Mouse (Mus musculus) embryonic facial prominence, embryonic 10.5 days (tissue): ENCODE results near the gene Vwa2. TPM values are rescaled to one million over a fixed set of nuclear protein-coding genes. Genes with fewer than 3 reads are reported as not detected.
A peak's percentile ranks its signal among the peaks of the same experiment; 100 is the strongest.

ENCODE experiments used
- DNase-seq: peaks from one replicate; pipeline ENCODE4 v3.0.0-alpha.2; 2017; ENCODE audit warnings: low spot score
- H3K27ac ChIP-seq: fragments of 300-500 bp; sonication (generic); replicated peaks from 2 replicates; pipeline ENCODE4 v1.5.1; 2016; ENCODE audit warnings: mild to moderate bottlenecking
- H3K27me3 ChIP-seq: fragments of 300-500 bp; sonication (generic); replicated peaks from 2 replicates; pipeline ENCODE4 v1.6.1; 2016; ENCODE audit warnings: low read depth, mild to moderate bottlenecking; ENCODE audit not compliant: poor library complexity, severe bottlenecking
- H3K36me3 ChIP-seq: fragments of 300-500 bp; sonication (generic); replicated peaks from 2 replicates; pipeline ENCODE4 v1.6.1; 2016; ENCODE audit warnings: mild to moderate bottlenecking, moderate library complexity
- H3K4me1 ChIP-seq: fragments of 300-500 bp; sonication (generic); 2 replicates; pipeline ENCODE4 v1.6.1; 2016
- H3K4me3 ChIP-seq: fragments of 300-500 bp; sonication (generic); 2 replicates; pipeline ENCODE4 v1.5.1; 2016; ENCODE audit warnings: mild to moderate bottlenecking, moderate library complexity
- H3K9me3 ChIP-seq: fragments of 300-500 bp; sonication (generic); 2 replicates; pipeline ENCODE4 v1.6.1; 2016; ENCODE audit warnings: mild to moderate bottlenecking
- WGBS: fragments of 180-500 bp; shearing (Covaris S2); methylation state at CpG from one replicate; pipeline ENCODE4 v1.1.7; 2016; 5-methylcytosine and 5-hydroxymethylcytosine counted together
- polyA plus RNA-seq: library from polyadenylated mRNA; unstranded; fragments of >200 nt; fragmentation: Nextera tagmentation; extraction: Ambion mirVana; gene quantifications from 2 replicates; pipeline ENCODE4 v1.2.1, GENCODE M21; 2016

The Vwa2 gene
- polyA plus RNA-seq, 1 experiment from 2014 or later, result 5.7 TPM

DNA sequence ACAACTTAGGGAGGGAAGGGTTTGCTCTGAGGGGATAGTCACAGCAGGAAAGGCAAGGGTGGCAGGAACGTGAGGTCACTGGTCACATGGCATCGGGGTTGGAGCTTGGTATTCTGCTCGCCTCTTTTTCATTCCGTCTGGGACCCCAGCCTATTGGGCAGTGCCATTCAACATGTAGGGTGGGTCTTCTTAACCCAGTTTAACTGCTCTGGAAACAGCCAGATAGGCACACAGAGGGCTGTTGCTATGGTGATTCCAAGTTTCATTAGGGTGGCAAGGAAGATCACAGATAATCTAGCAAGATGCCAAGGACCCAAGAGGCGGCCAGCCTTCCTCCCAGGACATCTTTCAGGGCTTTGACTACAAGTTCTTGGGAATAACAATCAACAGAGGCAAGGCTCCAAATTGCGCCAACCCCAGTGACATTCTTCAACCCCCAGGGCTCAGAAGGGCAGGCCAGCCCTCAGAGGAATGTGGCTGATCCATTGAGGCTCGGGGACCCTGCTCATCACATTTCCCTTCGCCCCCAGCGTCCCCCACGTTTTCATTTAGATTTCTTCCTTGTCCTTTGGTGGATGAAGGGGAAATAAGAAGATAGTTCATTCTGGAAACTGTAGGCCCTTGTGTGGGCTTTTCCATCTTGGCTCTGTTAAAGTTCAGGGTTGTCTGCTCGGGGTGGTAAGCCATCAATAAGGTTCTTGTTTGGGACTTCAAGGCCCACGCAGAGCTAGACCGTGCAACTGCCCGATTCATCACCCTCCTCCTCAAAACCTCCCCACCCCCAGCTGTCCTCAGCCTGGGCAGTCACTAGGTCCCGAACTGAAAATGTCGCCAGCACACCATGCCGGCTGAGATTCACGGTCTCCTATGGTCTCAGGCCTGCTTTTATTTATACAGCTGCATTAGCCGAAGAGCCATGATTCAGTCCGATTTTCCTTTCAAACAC is 81.8 kb downstream of the Vwa2 start:
- Histone ChIP-seq H3K4me1 (peaks cover 32% of the 10 kb centered on the region), H3K4me3 (no peak overlapping the region), H3K27ac (no peak overlapping the region), H3K36me3 (no peaks in the 10 kb centered on the region), H3K9me3 (no peaks in the 10 kb centered on the region), H3K27me3 (no peaks in the 10 kb centered on the region)
- 66% methylated on average over 20 of the region's 20 CpGs for WGBS
- no peak for DNase-seq

- Histone ChIP-seq H3K27ac (no peak overlapping the region), H3K27me3 (no peaks in the 10 kb centered on the region), H3K4me3 (no peak overlapping the region), H3K9me3 (no peaks in the 10 kb centered on the region), H3K4me1 (peaks cover 32% of the 10 kb centered on the region), H3K36me3 (no peaks in the 10 kb centered on the region)
- no peak for DNase-seq
- WGBS, result 82% methylated on average over 4 of the region's 4 CpGs
Observed at GRCm38 (mm10) chr19:56958011-56958410, 84.0 kb downstream of the Vwa2 start.

- WGBS, result 66% methylated on average over 6 of the region's 6 CpGs
- Histone ChIP-seq H3K27ac (no peak overlapping the region), H3K27me3 (no peaks in the 10 kb centered on the region), H3K4me1 (peaks cover 32% of the 10 kb centered on the region), H3K9me3 (no peaks in the 10 kb centered on the region), H3K36me3 (no peaks in the 10 kb centered on the region), H3K4me3 (no peak overlapping the region)
- no peak for DNase-seq
Observed at GRCm38 (mm10) chr19:56958582-56959021, 84.6 kb downstream of the Vwa2 start.

DNA sequence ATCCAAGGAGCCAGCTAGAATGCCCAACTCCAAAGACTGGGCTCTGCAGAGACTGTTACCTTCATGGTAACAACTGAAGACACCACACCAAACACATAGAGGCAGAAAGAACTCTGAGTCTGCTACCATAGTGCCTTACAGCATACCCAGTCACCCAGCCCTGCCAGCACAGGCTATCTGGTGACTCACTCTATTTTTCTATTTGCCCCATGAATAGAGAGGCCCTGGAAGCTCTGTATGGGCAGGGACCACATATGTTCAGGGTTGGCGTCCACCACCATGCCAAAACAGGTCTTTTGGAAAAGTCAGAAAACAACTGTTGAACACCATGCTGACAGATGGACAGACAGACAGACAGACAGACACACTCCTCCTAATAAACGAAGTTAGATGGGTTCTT is 85.0 kb downstream of the Vwa2 start:
- DNase-seq, result no peak
- Histone ChIP-seq H3K4me3 (no peak overlapping the region), H3K9me3 (no peaks in the 10 kb centered on the region), H3K27ac (peak overlapping the region; percentile 59; the same call in 1 of the 2 replicates), H3K27me3 (no peaks in the 10 kb centered on the region), H3K36me3 (no peaks in the 10 kb centered on the region), H3K4me1 (peaks cover 32% of the 10 kb centered on the region)
- 87% methylated on average over 2 of the region's 2 CpGs for WGBS

GRCm38 (mm10) chr19:56959601-56960000 is 85.6 kb downstream of the Vwa2 start:
- Histone ChIP-seq H3K27ac (peak overlapping the region; percentile 59), H3K9me3 (no peaks in the 10 kb centered on the region), H3K4me1 (peaks cover 32% of the 10 kb centered on the region), H3K27me3 (no peaks in the 10 kb centered on the region), H3K4me3 (no peak overlapping the region), H3K36me3 (no peaks in the 10 kb centered on the region)
- WGBS, result 56% methylated on average over 3 of the region's 3 CpGs
- no peak for DNase-seq

Other genes with a start within 250 kb of the Vwa2 start
- gene Adrb1, start 152.1 kb upstream of the Vwa2 start, polyA plus RNA-seq, result 0.24 and 0.26 TPM in 2 replicates
- 16.2 and 16.4 TPM in 2 replicates for gene Ccdc186, start 52.1 kb upstream of the Vwa2 start, polyA plus RNA-seq
- 0.60 and 0.88 TPM in 2 replicates for gene Tdrd1, start 48.0 kb upstream of the Vwa2 start, polyA plus RNA-seq
- 4.4 and 5.2 TPM in 2 replicates for gene Afap1l2, start 134.0 kb downstream of the Vwa2 start, polyA plus RNA-seq